Mouse (Mus musculus): ENCODE measurements at regions not wholly inside any gene's neighbourhood (a gene's known extent, or its start where the extent isn't known, plus 50 kb on each side); places are given as distances from the start of the nearest gene placed in this dataset.

DNA sequence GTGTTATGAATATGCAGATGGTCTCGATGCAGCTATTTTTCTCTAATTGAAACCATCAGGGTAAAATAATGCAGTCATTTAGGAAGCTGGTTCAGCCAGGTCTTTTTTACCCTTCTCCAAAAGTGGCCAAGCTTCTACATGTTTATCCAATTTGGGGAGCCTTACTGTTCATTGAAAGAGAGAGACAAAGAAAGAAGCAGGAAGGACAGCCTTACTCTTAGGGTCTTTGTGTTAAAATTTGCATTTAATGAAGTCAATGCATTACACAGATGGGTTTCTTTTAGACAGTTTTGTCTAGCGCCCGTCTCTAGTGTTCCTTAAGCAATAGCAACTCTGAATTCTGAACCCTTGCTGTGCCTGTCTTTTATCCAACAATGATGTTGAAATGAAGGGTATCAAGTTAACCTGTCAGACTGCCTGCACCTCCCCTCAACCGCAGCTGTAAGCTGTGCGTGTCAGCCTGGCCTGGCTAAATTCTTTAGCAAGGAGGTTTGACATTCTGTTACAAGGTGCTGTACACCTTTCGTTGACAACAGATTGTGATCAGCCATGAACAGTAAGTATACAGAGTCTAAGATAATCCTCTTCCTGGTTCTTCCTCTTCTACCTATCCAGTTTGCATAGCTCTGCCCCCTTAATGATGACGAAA is 91.3 kb upstream of the Ddit4l start:
- 41% methylated on average over 7 of the region's 7 CpGs for WGBS
- Histone ChIP-seq H3K4me3 (no peak overlapping the region), H3K36me3 (replicated peaks) (no peaks in the 10 kb centered on the region), H3K9me3 (no peaks in the 10 kb centered on the region), H3K27me3 (ENCODE audit: poor library complexity, severe bottlenecking) (no peaks in the 10 kb centered on the region), H3K4me1 (peaks cover 17% of the 10 kb centered on the region), H3K27ac (no peak overlapping the region; the same call in 1 of the 2 replicates)
- no peak for DNase-seq (ENCODE audit: extremely low spot score, low spot score)

GRCm38 (mm10) chr3:137541666-137542065 is 79.7 kb upstream of the Ddit4l start:
- Histone ChIP-seq H3K4me3 (no peak overlapping the region), H3K9me3 (no peaks in the 10 kb centered on the region), H3K27ac (no peak overlapping the region), H3K36me3 (replicated peaks) (no peaks in the 10 kb centered on the region), H3K27me3 (ENCODE audit: poor library complexity, severe bottlenecking) (peaks cover 52% of the 10 kb centered on the region), H3K4me1 (peaks cover under 1% of the 10 kb centered on the region; the same call in 1 of the 2 replicates)
- 83% methylated on average over 3 of the region's 3 CpGs for WGBS
- DNase-seq (ENCODE audit: extremely low spot score, low spot score) = no peak

DNA sequence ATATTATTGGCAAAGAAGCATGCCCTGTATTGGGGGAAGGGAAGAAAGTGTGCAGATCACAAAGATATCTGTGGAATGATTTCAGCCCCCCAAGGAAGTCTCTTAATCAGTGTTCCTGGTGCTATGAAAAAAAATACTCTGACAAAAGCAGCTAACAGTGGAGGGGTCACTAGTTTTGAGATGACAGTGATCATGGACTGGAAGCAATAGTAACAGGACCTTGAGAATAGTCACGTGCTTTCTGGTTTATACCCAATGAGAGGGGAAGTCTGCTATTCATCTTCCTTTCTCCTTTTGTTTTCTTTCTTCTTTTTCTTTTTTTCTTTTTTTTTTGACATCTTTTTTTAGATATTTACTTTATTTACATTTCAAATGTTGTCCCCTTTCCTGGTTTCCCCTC is 79.1 kb upstream of the Ddit4l start:
- Histone ChIP-seq H3K4me3 (no peak overlapping the region), H3K9me3 (no peaks in the 10 kb centered on the region), H3K4me1 (peaks cover 7% of the 10 kb centered on the region), H3K27ac (no peak overlapping the region), H3K27me3 (ENCODE audit: poor library complexity, severe bottlenecking) (peaks cover 57% of the 10 kb centered on the region), H3K36me3 (replicated peaks) (no peaks in the 10 kb centered on the region)
- 80% methylated on average over 1 of the region's 1 CpGs for WGBS
- DNase-seq (ENCODE audit: extremely low spot score, low spot score) = no peak

GRCm38 (mm10) chr3:137547414-137547877 is 74.0 kb upstream of the Ddit4l start:
- Histone ChIP-seq H3K4me3 (peak overlapping the region; percentile 34), H3K36me3 (replicated peaks) (no peaks in the 10 kb centered on the region), H3K9me3 (no peaks in the 10 kb centered on the region), H3K27ac (no peak overlapping the region), H3K27me3 (ENCODE audit: poor library complexity, severe bottlenecking) (peaks cover 91% of the 10 kb centered on the region), H3K4me1 (peaks cover 19% of the 10 kb centered on the region)
- peak; percentile 64 for DNase-seq (ENCODE audit: extremely low spot score, low spot score)
- WGBS = 3% methylated on average over 12 of the region's 12 CpGs

- 2% methylated on average over 6 of the region's 6 CpGs for WGBS
- H3K27ac ChIP-seq = no peak overlapping the region
- H3K4me3 ChIP-seq = peak overlapping the region; percentile 34
- no peaks in the 10 kb centered on the region for H3K9me3 ChIP-seq
- DNase-seq (ENCODE audit: extremely low spot score, low spot score) = peak; percentile 17
- no peaks in the 10 kb centered on the region for H3K36me3 ChIP-seq (replicated peaks)
- peaks cover 19% of the 10 kb centered on the region for H3K4me1 ChIP-seq
- H3K27me3 ChIP-seq (ENCODE audit: poor library complexity, severe bottlenecking) = peaks cover 90% of the 10 kb centered on the region
Measured at GRCm38 (mm10) chr3:137547938-137548337, 73.5 kb upstream of the Ddit4l start.

DNA sequence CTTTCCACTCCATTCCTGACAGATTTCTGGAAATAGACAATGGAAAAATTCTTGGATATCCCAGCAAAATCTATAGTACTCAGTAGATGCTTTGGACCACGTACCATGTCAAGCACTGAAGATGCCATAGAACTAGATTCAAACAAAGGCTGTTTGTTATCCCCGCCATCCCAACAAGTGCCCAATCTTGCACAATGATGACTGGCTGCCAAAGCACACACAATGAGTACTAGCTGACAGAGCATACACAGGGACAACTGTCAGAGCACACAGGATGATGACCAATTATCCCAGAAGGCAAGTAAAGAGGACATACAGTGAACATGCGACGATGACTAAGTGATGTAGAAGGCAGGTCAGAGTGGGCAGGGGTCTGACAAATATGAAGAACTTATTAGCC is 70.7 kb upstream of the Ddit4l start:
- H3K4me1 ChIP-seq = peaks cover 19% of the 10 kb centered on the region
- H3K36me3 ChIP-seq (replicated peaks) = no peaks in the 10 kb centered on the region
- H3K27me3 ChIP-seq (ENCODE audit: poor library complexity, severe bottlenecking) = peaks cover 82% of the 10 kb centered on the region
- 94% methylated on average over 4 of the region's 4 CpGs for WGBS
- DNase-seq (ENCODE audit: extremely low spot score, low spot score) = no peak
- no peaks in the 10 kb centered on the region for H3K9me3 ChIP-seq
- H3K4me3 ChIP-seq = no peak overlapping the region
- no peak overlapping the region for H3K27ac ChIP-seq

DNA sequence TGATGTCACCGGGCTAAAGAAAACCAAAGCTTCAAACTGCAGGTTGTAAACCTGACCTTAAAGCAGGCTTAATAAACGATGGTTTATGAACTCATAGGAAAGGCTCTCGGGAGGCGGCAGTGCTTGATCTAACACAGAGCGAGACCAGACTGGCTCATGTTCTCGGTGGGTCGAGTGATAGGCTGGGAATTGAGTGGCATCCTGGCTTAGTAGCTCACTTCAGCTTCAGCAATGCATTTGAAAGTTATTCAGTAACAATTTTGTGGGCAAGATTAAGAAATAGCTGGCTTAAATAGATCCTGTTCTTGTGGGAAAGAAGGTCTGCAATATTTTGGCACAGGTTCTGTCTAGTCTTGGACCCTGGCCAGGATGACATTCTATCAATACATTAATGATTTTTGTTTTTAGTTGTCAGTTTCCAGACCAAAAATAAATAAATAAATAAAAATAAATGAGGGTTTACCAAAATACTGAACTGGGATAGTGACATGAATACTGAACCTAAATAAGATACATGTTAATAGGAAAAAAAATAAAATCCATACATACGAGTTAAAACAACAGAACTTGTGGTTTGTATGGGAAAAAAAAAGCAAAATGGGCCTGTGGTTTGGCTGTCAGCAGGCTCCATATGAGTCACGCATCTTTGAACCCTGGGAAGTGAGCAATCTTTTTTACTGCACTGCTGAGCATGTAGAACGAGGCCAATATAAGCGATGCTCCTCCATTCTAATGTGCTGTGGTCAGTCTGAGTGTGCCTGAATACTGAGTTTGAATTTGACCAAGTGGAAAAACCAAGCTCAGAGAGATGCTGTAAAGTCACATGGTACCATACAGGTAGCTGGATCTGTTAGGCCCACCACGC is 68.7 kb upstream of the Ddit4l start:
- Histone ChIP-seq H3K27ac (no peak overlapping the region), H3K27me3 (ENCODE audit: poor library complexity, severe bottlenecking) (peaks cover 68% of the 10 kb centered on the region), H3K4me1 (peaks cover 9% of the 10 kb centered on the region), H3K4me3 (no peak overlapping the region), H3K9me3 (no peaks in the 10 kb centered on the region), H3K36me3 (replicated peaks) (no peaks in the 10 kb centered on the region)
- 88% methylated on average over 12 of the region's 12 CpGs for WGBS
- DNase-seq (ENCODE audit: extremely low spot score, low spot score) = no peak

GRCm38 (mm10) chr3:137560851-137561449 is 60.5 kb upstream of the Ddit4l start:
- 75% methylated on average over 6 of the region's 6 CpGs for WGBS
- Histone ChIP-seq H3K27me3 (ENCODE audit: poor library complexity, severe bottlenecking) (no peaks in the 10 kb centered on the region), H3K9me3 (no peaks in the 10 kb centered on the region), H3K4me1 (peaks cover 4% of the 10 kb centered on the region), H3K36me3 (replicated peaks) (no peaks in the 10 kb centered on the region), H3K27ac (no peak overlapping the region), H3K4me3 (no peak overlapping the region)
- DNase-seq (ENCODE audit: extremely low spot score, low spot score) = no peak

DNA sequence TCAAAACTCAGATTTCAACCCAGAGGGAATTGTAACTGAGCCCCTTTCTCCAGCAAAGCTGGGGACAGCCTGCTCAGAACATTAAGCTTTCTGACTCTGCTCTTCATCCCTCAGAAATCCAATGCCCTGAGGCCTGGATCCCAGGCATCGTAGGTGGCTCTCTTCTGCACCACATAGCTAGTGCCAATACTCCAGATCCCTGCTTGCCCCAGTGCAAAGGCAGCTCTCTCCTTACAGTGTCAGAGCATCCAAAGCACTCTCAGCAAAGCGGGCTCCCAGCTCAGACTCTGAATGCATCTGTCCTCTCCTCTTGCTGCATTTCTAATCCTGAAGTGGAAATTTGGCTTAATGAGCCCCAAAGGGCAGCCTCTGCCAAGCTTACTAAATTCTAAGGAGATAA is 59.4 kb upstream of the Ddit4l start:
- Histone ChIP-seq H3K27me3 (ENCODE audit: poor library complexity, severe bottlenecking) (no peaks in the 10 kb centered on the region), H3K36me3 (replicated peaks) (no peaks in the 10 kb centered on the region), H3K9me3 (no peaks in the 10 kb centered on the region), H3K4me3 (no peak overlapping the region), H3K4me1 (peaks cover 4% of the 10 kb centered on the region), H3K27ac (no peak overlapping the region)
- 78% methylated on average over 2 of the region's 2 CpGs for WGBS
- DNase-seq (ENCODE audit: extremely low spot score, low spot score) = no peak

DNA sequence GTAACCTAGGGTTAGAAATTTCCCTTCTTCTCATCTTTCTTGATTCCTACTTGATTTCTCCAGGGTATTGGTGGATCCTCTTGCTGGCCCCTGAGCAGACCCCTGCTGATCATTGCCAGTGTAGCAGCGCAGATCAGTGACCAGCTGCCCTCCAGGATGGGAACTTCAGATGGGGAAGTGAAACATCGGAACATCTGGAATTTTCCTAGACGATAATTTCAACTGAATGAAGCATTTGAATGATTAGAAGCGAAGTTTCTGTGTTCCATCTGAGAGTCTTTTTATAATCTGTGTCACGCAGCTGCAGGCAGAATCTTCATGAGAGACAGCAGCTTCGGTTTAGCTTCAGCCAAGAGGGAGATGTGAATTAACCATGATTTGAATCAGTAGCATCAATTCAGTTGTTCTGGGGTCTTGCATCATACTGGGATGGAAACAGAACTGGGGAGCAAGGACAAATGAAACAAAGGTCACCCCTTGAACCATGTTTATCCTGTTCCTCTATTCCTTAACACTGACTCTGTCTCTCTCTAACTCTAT is 57.8 kb upstream of the Ddit4l start:
- DNase-seq (ENCODE audit: extremely low spot score, low spot score) = no peak

DNA sequence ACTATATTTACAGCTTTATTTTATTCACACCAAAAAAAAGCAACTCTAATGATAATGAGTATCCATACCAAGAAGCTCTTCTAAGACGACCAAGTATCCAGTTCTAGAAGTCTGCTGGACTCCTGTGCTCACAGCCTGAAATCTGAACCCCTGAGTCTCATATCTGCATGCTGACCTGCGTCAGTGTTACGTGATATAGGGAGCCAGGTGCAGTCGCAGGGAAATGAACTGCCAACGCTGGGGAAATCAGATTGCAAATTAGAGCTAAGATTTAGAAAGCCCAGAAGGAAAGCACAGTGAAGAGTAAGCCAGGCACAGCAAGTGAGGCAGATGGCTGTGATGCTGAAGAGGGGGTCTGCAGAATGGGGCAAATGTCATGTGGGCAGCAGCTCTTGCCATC is 57.1 kb upstream of the Ddit4l start:
- no peak for DNase-seq (ENCODE audit: extremely low spot score, low spot score)
- no peak overlapping the region for H3K4me3 ChIP-seq
- WGBS = 69% methylated on average over 5 of the region's 5 CpGs
- H3K9me3 ChIP-seq = no peaks in the 10 kb centered on the region
- peaks cover 4% of the 10 kb centered on the region for H3K4me1 ChIP-seq
- no peak overlapping the region for H3K27ac ChIP-seq
- H3K36me3 ChIP-seq (replicated peaks) = no peaks in the 10 kb centered on the region
- H3K27me3 ChIP-seq (ENCODE audit: poor library complexity, severe bottlenecking) = no peaks in the 10 kb centered on the region

More for the DNA sequence above, 57.8 kb upstream of the Ddit4l start:
- no peaks in the 10 kb centered on the region for H3K36me3 ChIP-seq (replicated peaks)
- H3K4me3 ChIP-seq = no peak overlapping the region
- no peaks in the 10 kb centered on the region for H3K9me3 ChIP-seq
- H3K27me3 ChIP-seq (ENCODE audit: poor library complexity, severe bottlenecking) = no peaks in the 10 kb centered on the region
- no peak overlapping the region for H3K27ac ChIP-seq
- 87% methylated on average over 6 of the region's 6 CpGs for WGBS
- peaks cover 4% of the 10 kb centered on the region for H3K4me1 ChIP-seq

- no peaks in the 10 kb centered on the region for H3K4me1 ChIP-seq
- no peaks in the 10 kb centered on the region for H3K36me3 ChIP-seq (replicated peaks)
- no peaks in the 10 kb centered on the region for H3K27me3 ChIP-seq (ENCODE audit: poor library complexity, severe bottlenecking)
- no peak for DNase-seq (ENCODE audit: extremely low spot score, low spot score)
- no peaks in the 10 kb centered on the region for H3K9me3 ChIP-seq
- no peak overlapping the region for H3K4me3 ChIP-seq
- no peak overlapping the region for H3K27ac ChIP-seq
- WGBS = 97% methylated on average over 1 of the region's 2 CpGs
Measured at GRCm38 (mm10) chr3:137568580-137569313, 52.7 kb upstream of the Ddit4l start.

Measured in forebrain, embryonic 10.5 days (tissue).